Mouse (Mus musculus) liver, embryonic 15.5 days (tissue): ENCODE data around the gene Fermt3. TPM values are rescaled to one million over a fixed set of nuclear protein-coding genes. Genes with fewer than 3 reads are reported as not detected.

Experiments
- ATAC-seq: fragments of 200-750 bp; cut with Nextera tagmentation; 2 replicates; pipeline ENCODE4 v1.8.0; 2017; ENCODE audit warnings: moderate number of reproducible peaks, mild to moderate bottlenecking, moderate library complexity; ENCODE audit not compliant: insufficient read depth
- H3K27ac ChIP-seq: fragments of 300-500 bp; sonication (generic); replicated peaks from 2 replicates; pipeline ENCODE4 v1.5.1; 2015; ENCODE audit warnings: mild to moderate bottlenecking, inconsistent platforms
- H3K27me3 ChIP-seq: fragments of 300-500 bp; sonication (generic); 2 replicates; pipeline ENCODE4 v1.6.1; 2015; ENCODE audit warnings: mild to moderate bottlenecking, inconsistent platforms
- H3K36me3 ChIP-seq: fragments of 300-500 bp; sonication (generic); replicated peaks from 2 replicates; pipeline ENCODE4 v1.6.1; 2015; ENCODE audit warnings: moderate library complexity, mild to moderate bottlenecking, inconsistent platforms
- H3K4me1 ChIP-seq: fragments of 300-500 bp; sonication (generic); replicated peaks from 2 replicates; pipeline ENCODE4 v1.6.1; 2015; ENCODE audit warnings: inconsistent platforms
- H3K4me2 ChIP-seq: fragments of 300-500 bp; sonication (generic); 2 replicates; pipeline ENCODE4 v1.6.1; 2015; ENCODE audit warnings: moderate library complexity, mild to moderate bottlenecking, inconsistent platforms
- H3K4me3 ChIP-seq: fragments of 300-500 bp; sonication (generic); replicated peaks from 2 replicates; pipeline ENCODE4 v1.5.1; 2015; ENCODE audit warnings: mild to moderate bottlenecking, inconsistent platforms
- H3K9ac ChIP-seq: fragments of 300-500 bp; sonication (generic); 2 replicates; pipeline ENCODE4 v1.6.1; 2015; ENCODE audit warnings: moderate library complexity, mild to moderate bottlenecking, inconsistent platforms
- H3K9me3 ChIP-seq: fragments of 300-500 bp; sonication (generic); replicated peaks from 2 replicates; pipeline ENCODE4 v1.6.1; 2016; ENCODE audit warnings: inconsistent platforms
- WGBS: fragments of 180-500 bp; shearing (Covaris S2); methylation state at CpG from one replicate; pipeline ENCODE4 v1.1.7; 2015; ENCODE audit warnings: mixed read lengths; ENCODE audit not compliant: insufficient replicate concordance; 5-methylcytosine and 5-hydroxymethylcytosine counted together
- polyA plus RNA-seq: library from polyadenylated mRNA; unstranded; fragments of >200 nt; fragmentation: Nextera tagmentation; extraction: Ambion mirVana; gene quantifications from 2 replicates; pipeline ENCODE4 v1.2.1, GENCODE M21; 2015

The Fermt3 gene
- polyA plus RNA-seq, 1 experiment from 2014 or later: 105 TPM

DNA sequence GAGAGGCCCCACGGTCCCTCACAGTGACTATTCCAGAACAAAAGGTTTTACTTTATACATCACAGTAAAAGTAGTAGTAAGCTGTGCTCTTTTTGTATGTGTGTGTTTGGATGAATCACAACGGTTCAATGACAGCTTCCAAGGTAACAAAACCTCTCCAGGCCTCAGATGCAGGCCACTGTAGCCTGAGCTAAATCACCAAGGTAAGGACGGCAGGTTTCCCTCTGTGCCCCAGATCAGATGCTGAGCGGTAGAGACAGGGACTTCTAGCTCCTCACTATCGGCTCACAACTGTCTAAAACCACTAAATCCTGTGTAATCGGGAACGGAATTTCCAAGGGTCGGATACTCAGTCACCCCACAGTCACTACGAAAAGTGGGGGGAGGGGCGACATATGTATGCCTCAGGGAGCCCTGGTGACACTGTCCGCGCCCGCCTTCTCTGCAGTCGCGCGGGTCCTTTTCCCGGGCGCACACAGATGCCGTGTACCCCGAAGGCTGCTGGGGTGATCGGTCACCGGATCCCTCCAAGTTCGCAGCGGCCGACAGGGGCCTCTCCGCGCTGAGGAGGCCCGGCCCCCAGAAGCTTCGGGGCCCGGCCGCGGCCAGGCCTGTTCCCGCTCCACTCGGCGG lies 19.9 kb upstream of the Fermt3 start:
- no peaks in the 10 kb centered on the region for H3K9me3 ChIP-seq

DNA sequence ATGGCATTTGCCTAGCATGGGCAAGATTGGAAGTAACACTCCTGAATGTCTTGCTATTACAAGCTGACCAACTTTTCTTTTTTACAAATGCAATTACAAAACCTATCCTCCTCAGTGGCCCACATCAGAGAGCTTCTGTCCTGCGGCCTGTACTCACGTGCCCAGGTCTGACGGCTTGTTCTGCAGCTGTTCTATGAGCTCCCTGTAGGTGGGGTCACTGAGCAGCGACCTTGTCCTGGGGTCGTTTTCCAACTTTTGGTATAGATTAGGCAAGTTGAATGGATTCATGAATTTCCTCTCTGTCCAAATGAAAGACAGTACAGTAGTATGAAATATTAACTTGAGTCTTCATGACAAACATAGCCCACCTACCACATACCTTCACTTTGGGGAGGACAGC lies 14.7 kb upstream of the Fermt3 start:
- Histone ChIP-seq H3K9ac (no peak overlapping the region), H3K9me3 (no peaks in the 10 kb centered on the region), H3K4me1 (peaks cover 21% of the 10 kb centered on the region), H3K4me2 (no peak overlapping the region), H3K27ac (no peak overlapping the region), H3K27me3 (no peaks in the 10 kb centered on the region), H3K4me3 (no peak overlapping the region), H3K36me3 (peaks cover 69% of the 10 kb centered on the region)
- WGBS: 88% methylated on average over 5 of the region's 5 CpGs
- no peak for ATAC-seq

More for the DNA sequence above, 19.9 kb upstream of the Fermt3 start:
- WGBS: 2% methylated on average over 35 of the region's 35 CpGs
- Histone ChIP-seq H3K27ac (peak overlapping the region; percentile 91), H3K4me3 (peak overlapping the region; percentile 93), H3K36me3 (peaks cover 18% of the 10 kb centered on the region), H3K4me1 (peaks cover 33% of the 10 kb centered on the region), H3K4me2 (peak overlapping the region; percentile 80), H3K9ac (peak overlapping the region; percentile 95), H3K27me3 (no peaks in the 10 kb centered on the region)
- peak; percentile 2 for ATAC-seq

DNA sequence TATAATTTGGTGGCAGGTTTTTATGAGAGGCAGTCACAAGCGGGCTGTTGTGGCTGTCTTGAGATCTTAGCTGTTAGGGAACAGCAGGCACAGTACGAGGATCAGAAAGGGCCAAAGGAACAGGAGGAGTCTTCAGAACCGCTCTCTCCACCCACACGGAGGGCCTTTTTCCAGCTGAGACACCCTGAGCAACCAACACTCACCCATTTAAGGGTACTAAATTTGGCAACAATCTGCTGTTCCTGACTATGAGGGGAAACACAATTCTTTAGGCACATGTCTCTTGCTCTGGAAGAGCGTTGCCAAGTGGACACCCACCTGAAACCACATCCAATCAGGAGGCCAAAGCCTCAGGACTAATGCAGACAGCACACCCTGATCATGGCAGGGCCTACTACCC lies 10.3 kb upstream of the Fermt3 start:
- H3K4me3 ChIP-seq: no peak overlapping the region
- no peak overlapping the region for H3K9ac ChIP-seq
- H3K9me3 ChIP-seq: no peaks in the 10 kb centered on the region
- no peaks in the 10 kb centered on the region for H3K4me1 ChIP-seq
- H3K27me3 ChIP-seq: no peaks in the 10 kb centered on the region
- ATAC-seq: no peak
- H3K27ac ChIP-seq: no peak overlapping the region
- H3K4me2 ChIP-seq: no peak overlapping the region
- H3K36me3 ChIP-seq: peaks cover 99% of the 10 kb centered on the region
- 86% methylated on average over 5 of the region's 5 CpGs for WGBS

GRCm38 (mm10) chr19:7020224-7020641 lies 964 bp upstream of the Fermt3 start:
- ATAC-seq: no peak
- H3K4me1 ChIP-seq: peaks cover 46% of the 10 kb centered on the region
- H3K4me3 ChIP-seq: peak overlapping the region; percentile 73
- peak overlapping the region; percentile 84; the same call in 1 of the 2 replicates for H3K9ac ChIP-seq
- 20% methylated on average over 3 of the region's 3 CpGs for WGBS
- H3K9me3 ChIP-seq: no peaks in the 10 kb centered on the region
- H3K4me2 ChIP-seq: peak overlapping the region; percentile 88
- H3K27me3 ChIP-seq: no peaks in the 10 kb centered on the region
- peaks cover 75% of the 10 kb centered on the region for H3K36me3 ChIP-seq
- H3K27ac ChIP-seq: peak overlapping the region; percentile 92

GRCm38 (mm10) chr19:7018546-7018945 lies 723 bp downstream of the Fermt3 start:
- Histone ChIP-seq H3K9ac (peak overlapping the region; percentile 84), H3K4me2 (peak overlapping the region; percentile 88), H3K36me3 (peaks cover 72% of the 10 kb centered on the region), H3K27me3 (no peaks in the 10 kb centered on the region), H3K9me3 (no peaks in the 10 kb centered on the region), H3K4me3 (peak overlapping the region; percentile 73), H3K27ac (peak overlapping the region; percentile 92), H3K4me1 (peaks cover 50% of the 10 kb centered on the region)
- peak; percentile 4; the same call in 1 of the 2 replicates for ATAC-seq
- WGBS: 13% methylated on average over 11 of the region's 11 CpGs

GRCm38 (mm10) chr19:7017541-7018457 lies 1.5 kb downstream of the Fermt3 start:
- Histone ChIP-seq H3K27ac (peak overlapping the region; percentile 92), H3K4me3 (peak overlapping the region; percentile 73), H3K4me2 (peak overlapping the region; percentile 88), H3K27me3 (no peaks in the 10 kb centered on the region), H3K9ac (peak overlapping the region; percentile 84), H3K4me1 (peaks cover 50% of the 10 kb centered on the region), H3K9me3 (no peaks in the 10 kb centered on the region), H3K36me3 (peaks cover 72% of the 10 kb centered on the region)
- peak; percentile 86 for ATAC-seq
- 16% methylated on average over 12 of the region's 12 CpGs for WGBS

- Histone ChIP-seq H3K9me3 (no peaks in the 10 kb centered on the region), H3K9ac (no peak overlapping the region), H3K4me1 (peaks cover 40% of the 10 kb centered on the region), H3K27me3 (no peaks in the 10 kb centered on the region), H3K36me3 (peaks cover 65% of the 10 kb centered on the region), H3K27ac (no peak overlapping the region), H3K4me2 (no peak overlapping the region), H3K4me3 (no peak overlapping the region)
- no peak for ATAC-seq
- 88% methylated on average over 20 of the region's 20 CpGs for WGBS
Observed at GRCm38 (mm10) chr19:7014481-7015135, 4.7 kb downstream of the Fermt3 start.

DNA sequence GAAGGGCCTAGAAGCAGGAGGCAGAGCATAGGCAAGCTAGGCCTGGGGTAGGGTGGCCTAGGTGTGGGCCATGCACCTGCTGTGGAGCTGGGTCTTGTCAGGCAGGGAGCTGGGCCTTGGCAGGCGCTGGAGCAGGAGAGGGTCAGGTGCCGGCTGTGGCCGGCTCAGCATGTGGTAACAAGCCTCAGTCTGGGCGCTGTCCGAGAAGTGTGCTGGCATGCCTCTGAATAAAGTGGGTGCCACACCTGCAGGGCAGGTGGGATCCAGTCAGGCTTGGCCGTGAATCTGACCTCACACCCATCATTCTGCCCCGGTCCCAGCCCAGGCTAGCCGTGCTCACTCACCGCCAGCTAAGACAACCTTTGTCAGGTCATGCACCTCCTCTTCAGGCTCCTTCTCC lies 5.3 kb downstream of the Fermt3 start:
- 88% methylated on average over 9 of the region's 9 CpGs for WGBS

DNA sequence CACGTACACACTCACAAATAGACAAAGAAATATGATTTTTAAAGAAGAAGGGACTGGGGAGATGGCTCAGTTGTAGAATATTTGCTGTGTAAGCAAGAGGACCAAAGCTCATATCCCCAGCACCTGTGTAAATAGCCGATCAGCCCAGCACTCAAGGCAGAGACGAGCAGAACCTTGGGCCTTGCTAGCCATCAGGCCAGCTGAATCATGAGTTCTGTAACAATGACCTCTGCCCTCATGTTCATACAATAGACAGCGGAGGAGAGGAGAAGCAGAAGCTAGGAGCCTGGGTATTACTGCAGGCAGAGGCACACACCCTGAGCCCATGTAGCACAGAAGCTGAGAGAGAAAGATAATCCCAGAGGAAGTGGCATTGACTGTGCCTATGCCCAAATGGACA lies 6.8 kb downstream of the Fermt3 start:
- 74% methylated on average over 4 of the region's 4 CpGs for WGBS
- H3K9ac ChIP-seq: no peak overlapping the region
- no peak overlapping the region for H3K4me2 ChIP-seq
- H3K27me3 ChIP-seq: no peaks in the 10 kb centered on the region
- H3K27ac ChIP-seq: no peak overlapping the region
- H3K4me1 ChIP-seq: peaks cover 20% of the 10 kb centered on the region
- H3K4me3 ChIP-seq: no peak overlapping the region
- H3K36me3 ChIP-seq: peaks cover 82% of the 10 kb centered on the region
- no peaks in the 10 kb centered on the region for H3K9me3 ChIP-seq
- ATAC-seq: no peak

More for the DNA sequence above, 5.3 kb downstream of the Fermt3 start:
- Histone ChIP-seq H3K4me3 (no peak overlapping the region), H3K4me1 (peaks cover 34% of the 10 kb centered on the region), H3K4me2 (no peak overlapping the region), H3K27ac (no peak overlapping the region), H3K27me3 (no peaks in the 10 kb centered on the region), H3K9me3 (no peaks in the 10 kb centered on the region), H3K9ac (no peak overlapping the region), H3K36me3 (peaks cover 69% of the 10 kb centered on the region)
- no peak for ATAC-seq

DNA sequence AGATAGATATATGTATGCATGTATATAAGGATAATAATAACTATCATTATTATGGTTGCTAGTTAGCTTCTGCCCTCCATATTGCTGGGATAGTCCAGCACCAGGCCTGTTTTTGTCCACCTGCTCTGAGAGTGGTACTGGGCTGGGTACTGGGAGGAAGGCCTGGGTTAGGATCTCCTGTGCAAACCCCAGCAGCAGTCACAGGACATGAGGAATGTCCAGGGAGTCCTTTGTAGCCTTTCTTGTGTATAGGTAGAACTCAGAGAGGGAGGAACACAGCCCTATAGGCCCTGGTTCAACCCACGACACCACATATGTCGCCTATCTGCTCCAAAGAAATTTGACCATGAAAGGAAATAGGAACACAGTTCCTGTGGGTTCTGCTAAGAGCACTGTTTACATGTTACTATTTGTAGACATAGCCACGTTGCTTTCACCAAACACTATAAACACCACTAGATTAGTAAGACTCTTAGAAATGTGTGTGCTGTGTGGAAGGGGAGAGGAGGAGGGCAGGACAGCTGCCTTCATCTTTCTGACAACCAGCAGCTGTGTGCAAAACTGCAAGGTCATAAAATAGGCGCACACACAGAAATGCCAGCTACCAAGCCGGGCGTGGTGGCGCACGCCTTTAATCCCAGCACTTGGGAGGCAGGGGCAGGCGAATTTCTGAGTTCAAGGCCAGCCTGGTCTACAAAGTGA lies 12.2 kb downstream of the Fermt3 start:
- Histone ChIP-seq H3K9me3 (no peaks in the 10 kb centered on the region), H3K4me3 (no peak overlapping the region), H3K27me3 (no peaks in the 10 kb centered on the region), H3K4me1 (0 out of 2 replicates have a peak, but pooled peaks cover 4% of the 10 kb centered on the region), H3K27ac (no peak overlapping the region), H3K36me3 (peaks cover 67% of the 10 kb centered on the region), H3K9ac (no peak overlapping the region), H3K4me2 (no peak overlapping the region)
- no peak for ATAC-seq
- WGBS: 83% methylated on average over 9 of the region's 9 CpGs
